Mouse (Mus musculus) forebrain, postnatal 0 days (tissue): ENCODE measurements around the gene Gtf2h1. TPM values are rescaled to one million over a fixed set of nuclear protein-coding genes. Genes with fewer than 3 reads are reported as not detected.

Source experiments
- ATAC-seq: fragments of 200-750 bp; cut with Nextera tagmentation; 2 replicates; pipeline ENCODE4 v1.8.0; 2017; ENCODE audit warnings: mild to moderate bottlenecking, moderate library complexity
- DNase-seq: peaks from one replicate; pipeline ENCODE4 v3.0.0-alpha.2; 2015
- H3K27ac ChIP-seq: fragments of 300-500 bp; sonication (generic); 2 replicates; pipeline ENCODE4 v1.5.1; 2014; ENCODE audit warnings: low read depth, mild to moderate bottlenecking, antibody characterized with exemption, low read length, moderate library complexity, mixed read lengths
- H3K27me3 ChIP-seq: fragments of 300-500 bp; sonication (generic); 2 replicates; pipeline ENCODE4 v1.6.1; 2014; ENCODE audit warnings: mild to moderate bottlenecking, low read length, mixed read lengths; ENCODE audit not compliant: insufficient read depth
- H3K36me3 ChIP-seq: fragments of 300-500 bp; sonication (generic); 2 replicates; pipeline ENCODE4 v1.6.1; 2014; ENCODE audit warnings: mild to moderate bottlenecking, moderate library complexity; ENCODE audit not compliant: insufficient read depth
- H3K4me1 ChIP-seq: fragments of 300-500 bp; sonication (generic); 2 replicates; pipeline ENCODE4 v1.6.1; 2014; ENCODE audit warnings: antibody characterized with exemption; ENCODE audit not compliant: insufficient read depth
- H3K4me2 ChIP-seq: fragments of 300-500 bp; sonication (generic); 2 replicates; pipeline ENCODE4 v1.6.1; 2014; ENCODE audit warnings: low read depth, mild to moderate bottlenecking, moderate library complexity
- H3K4me3 ChIP-seq: fragments of 300-500 bp; sonication (generic); 2 replicates; pipeline ENCODE4 v1.5.1; 2014; ENCODE audit warnings: low read depth, low read length, mixed read lengths
- H3K9ac ChIP-seq: fragments of 300-500 bp; sonication (generic); 2 replicates; pipeline ENCODE4 v1.6.1; 2014; ENCODE audit warnings: mild to moderate bottlenecking
- H3K9me3 ChIP-seq: fragments of 300-500 bp; sonication (generic); 2 replicates; pipeline ENCODE4 v1.6.1; 2016; ENCODE audit warnings: low read length
- CTCF ChIP-seq: sonication (generic); IDR thresholded peaks from 2 replicates; pipeline ENCODE4 v1.5.1; 2016; ENCODE audit warnings: antibody characterized with exemption, control low read depth, low read depth
- WGBS: fragments of 180-500 bp; shearing (Covaris S2); extraction: QIAGEN DNeasy Blood & Tissue Kit; methylation state at CpG from one replicate; pipeline ENCODE4 v1.1.7; 2014; 5-methylcytosine and 5-hydroxymethylcytosine counted together
- polyA plus RNA-seq: library from polyadenylated mRNA; unstranded; fragments of >200 nt; fragmentation: Nextera tagmentation; extraction: Ambion mirVana; gene quantifications from 2 replicates; pipeline ENCODE4 v1.2.1, GENCODE M21; 2015
- total RNA-seq: library from RNA; depleted of rRNA; stranded (reverse); fragments of >200 nt; gene quantifications from 2 replicates; pipeline ENCODE4 v1.2.3, GENCODE M21; 2014; rRNA removed

The Gtf2h1 gene
- total and polyA plus RNA-seq, 2 experiments from 2014 or later = 42.1 to 60.1 TPM

DNA sequence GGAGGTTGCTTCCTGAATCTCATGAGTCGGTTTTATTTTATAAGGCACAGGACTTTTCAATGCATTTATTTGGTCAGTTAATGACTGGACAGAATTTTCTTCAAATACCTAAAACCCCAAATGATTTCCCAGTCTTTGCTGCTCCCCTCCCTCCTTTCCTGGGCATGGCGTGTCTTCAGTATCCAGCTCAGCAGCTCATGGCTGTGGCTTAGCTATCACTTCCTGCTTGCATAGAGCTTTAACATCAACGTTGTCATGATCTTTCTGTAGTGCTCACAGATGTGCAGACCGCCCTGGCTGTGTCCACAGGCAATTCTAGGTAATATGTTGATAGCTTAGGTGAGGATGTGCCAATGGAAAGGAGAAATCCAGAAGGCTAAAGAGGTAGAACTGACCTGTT, 76.1 kb downstream of the Gtf2h1 start:
- Histone ChIP-seq H3K9ac (no peak overlapping the region), H3K4me1 (no peaks in the 10 kb centered on the region), H3K9me3 (no peaks in the 10 kb centered on the region), H3K36me3 (no peaks in the 10 kb centered on the region), H3K27ac (no peak overlapping the region), H3K27me3 (no peaks in the 10 kb centered on the region), H3K4me3 (no peak overlapping the region), H3K4me2 (no peak overlapping the region)
- DNase-seq (no peak), ATAC-seq (no peak)
- no peak for TF ChIP-seq CTCF
- WGBS = 77% methylated on average over 4 of the region's 4 CpGs

Other genes starting within 250 kb of the Gtf2h1 start
- gene Sergef, start 156.3 kb upstream of the Gtf2h1 start, total RNA-seq = 50.7 and 54.5 TPM in 2 replicates
- gene Sergef, start 156.3 kb upstream of the Gtf2h1 start, polyA plus RNA-seq = 40.4 and 46.9 TPM in 2 replicates
- 1.3 and 3.6 TPM in 2 replicates for gene Tph1, start 123.6 kb upstream of the Gtf2h1 start, total RNA-seq
- gene Tph1, start 123.6 kb upstream of the Gtf2h1 start, polyA plus RNA-seq = 0.99 and 1.9 TPM in 2 replicates
- 14.3 and 16.2 TPM in 2 replicates for gene Saal1, start 85.4 kb upstream of the Gtf2h1 start, total RNA-seq
- 13.3 and 14.4 TPM in 2 replicates for gene Saal1, start 85.4 kb upstream of the Gtf2h1 start, polyA plus RNA-seq
- not detected in 2 replicates for gene Saa3, start 80.4 kb upstream of the Gtf2h1 start, total RNA-seq
- gene Saa3, start 80.4 kb upstream of the Gtf2h1 start, polyA plus RNA-seq = 0.35 TPM in 1 of 2 replicates, not detected in the other
- not detected in 2 replicates for gene Saa4, start 63.5 kb upstream of the Gtf2h1 start, total RNA-seq
- not detected in 2 replicates for gene Saa4, start 63.5 kb upstream of the Gtf2h1 start, polyA plus RNA-seq
- gene Saa1, start 53.1 kb upstream of the Gtf2h1 start, total RNA-seq = not detected in 2 replicates
- gene Saa1, start 53.1 kb upstream of the Gtf2h1 start, polyA plus RNA-seq = 0.36 TPM in 1 of 2 replicates, not detected in the other
- not detected in 2 replicates for gene Saa2, start 44.3 kb upstream of the Gtf2h1 start, total RNA-seq
- gene Saa2, start 44.3 kb upstream of the Gtf2h1 start, polyA plus RNA-seq = not detected in 2 replicates
- 17.1 and 24.5 TPM in 2 replicates for gene Hps5, start within 50 bp of the Gtf2h1 start, total RNA-seq
- gene Hps5, start within 50 bp of the Gtf2h1 start, polyA plus RNA-seq = 5.6 and 6.9 TPM in 2 replicates
- 373 and 414 TPM in 2 replicates for gene Ldha, start 45.4 kb downstream of the Gtf2h1 start, total RNA-seq
- 753 and 790 TPM in 2 replicates for gene Ldha, start 45.4 kb downstream of the Gtf2h1 start, polyA plus RNA-seq
- not detected in 2 replicates for gene Ldhc, start 65.1 kb downstream of the Gtf2h1 start, total RNA-seq
- gene Ldhc, start 65.1 kb downstream of the Gtf2h1 start, polyA plus RNA-seq = not detected in 2 replicates
- 143 and 147 TPM in 2 replicates for gene Tsg101, start 123.9 kb downstream of the Gtf2h1 start, total RNA-seq
- gene Tsg101, start 123.9 kb downstream of the Gtf2h1 start, polyA plus RNA-seq = 384 and 404 TPM in 2 replicates
- gene Uevld, start 162.4 kb downstream of the Gtf2h1 start, total RNA-seq = 9.2 and 12.0 TPM in 2 replicates
- gene Uevld, start 162.4 kb downstream of the Gtf2h1 start, polyA plus RNA-seq = 3.2 and 4.6 TPM in 2 replicates
- gene Gm9999, start 187.5 kb downstream of the Gtf2h1 start, total RNA-seq = not detected in 2 replicates
- not detected in 2 replicates for gene Gm9999, start 187.5 kb downstream of the Gtf2h1 start, polyA plus RNA-seq
- gene Spty2d1, start 212.3 kb downstream of the Gtf2h1 start, total RNA-seq = 9.5 and 10.9 TPM in 2 replicates
- gene Spty2d1, start 212.3 kb downstream of the Gtf2h1 start, polyA plus RNA-seq = 3.7 and 5.0 TPM in 2 replicates